Mouse (Mus musculus): ENCODE results near the gene Nup85.

DNA sequence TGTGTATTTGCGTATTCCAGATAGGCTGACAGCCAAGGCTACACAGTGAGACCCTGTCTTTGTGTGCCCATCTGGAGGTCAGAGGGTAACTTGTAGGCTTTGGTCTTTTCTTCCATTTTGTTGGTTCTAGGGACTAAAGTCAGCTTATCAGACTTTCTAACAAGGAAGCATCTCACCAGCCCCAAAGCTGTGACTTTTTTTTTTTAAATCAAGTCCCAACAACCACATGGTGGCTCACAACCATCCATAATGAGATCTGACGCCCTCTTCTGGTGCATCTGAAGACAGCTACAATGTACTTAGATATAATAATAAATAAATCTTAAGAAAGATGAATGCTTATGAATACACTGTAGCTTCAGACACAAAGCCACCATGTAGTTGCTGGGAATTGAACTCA, 26.2 kb upstream of the Nup85 start:
- no peak for TF ChIP-seq CTCF (IDR thresholded peaks at IDR 0.05; ENCODE audit: borderline replicate concordance, insufficient read depth, low read depth, low read length)
- TF ChIP-seq POLR2A (IDR thresholded peaks at IDR 0.05; ENCODE audit: borderline replicate concordance, insufficient read depth, low read length): no peak

Data from cerebellum, adult 2 months (tissue).